12 mouse cellular contexts compared by ENCODE assay signal in the genomic region with DNA sequence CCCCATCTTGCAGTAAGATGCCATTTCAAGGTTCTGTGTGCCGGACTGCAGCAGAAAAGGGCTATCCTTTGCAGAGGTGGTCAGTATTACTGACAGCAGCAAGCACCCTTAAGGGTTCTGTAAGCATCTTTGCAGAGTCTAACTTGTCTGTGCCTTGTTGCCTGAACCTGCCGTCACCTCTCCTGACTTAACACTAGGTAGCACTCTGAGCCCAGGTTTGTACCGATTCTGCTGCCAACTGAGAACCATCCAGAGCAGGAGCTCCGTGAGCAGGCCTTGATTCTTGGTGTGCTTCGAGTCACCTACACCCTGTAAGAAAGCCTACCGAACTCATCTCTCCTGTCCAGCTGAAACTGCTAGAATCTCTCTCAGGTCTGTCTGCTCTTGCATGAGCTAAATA. TPM values are rescaled to one million over a fixed set of nuclear protein-coding genes. Genes with fewer than 3 reads are reported as not detected.
A peak's percentile ranks its signal among the peaks of the same experiment; 100 is the strongest.
DNase-seq lines count a peak whose midpoint lies in the region; ATAC-seq and TF ChIP-seq lines count a peak whose summit lies in the region.
"Had no signal": no experiment of that assay in that cellular context is flagged by ENCODE, and none has a peak within 500 bp of the region (broad histone marks: within the 10 kb centered on the region; RNA-seq: fewer than 3 reads in every experiment).

No protein-coding gene starts in this region.

- peak; percentile 17 for DNase-seq in embryo, embryonic 10.5 days (ENCODE audit: low spot score)
- DNase-seq in embryo, embryonic 11 days = no peak
- peak; percentile 11 for DNase-seq in lung, embryonic 14.5 days
- no peak for DNase-seq in lung, postnatal 14 days
- DNase-seq in cerebellum, adult 9-10 months = peak; percentile 84
- peak; percentile 14 to 32 for DNase-seq in kidney, postnatal 4 days
- no peak for DNase-seq in adrenal gland, postnatal 36 days
- DNase-seq in spleen, postnatal 14 days (ENCODE audit: low spot score in 2 of 2) = no peak
- DNase-seq: right cerebral cortex, postnatal 25 days had no signal

- no peak overlapping the region for H3K4me3 ChIP-seq in lung, embryonic 14.5 days (ENCODE audit: low read depth, low read length)
- H3K4me3 ChIP-seq: embryonic facial prominence, embryonic 15.5 days; lung, embryonic 15.5 days had no signal

- H3K36me3 ChIP-seq in lung, embryonic 14.5 days (ENCODE audit: insufficient read depth) = no peaks in the 10 kb centered on the region
- H3K36me3 ChIP-seq: embryonic facial prominence, embryonic 15.5 days; lung, embryonic 15.5 days had no signal

- TF ChIP-seq CTCF in lung, embryonic 14.5 days (IDR thresholded peaks at IDR 0.05; ENCODE audit: low read depth) = no peak

- H3K9ac ChIP-seq in lung, embryonic 14.5 days = no peak overlapping the region
- H3K9ac ChIP-seq: embryonic facial prominence, embryonic 15.5 days; lung, embryonic 15.5 days had no signal

- no peak overlapping the region for H3K4me2 ChIP-seq in lung, embryonic 14.5 days
- H3K4me2 ChIP-seq: embryonic facial prominence, embryonic 15.5 days; heart, embryonic 11.5 days; lung, embryonic 15.5 days had no signal

- H3K27ac ChIP-seq in lung, embryonic 14.5 days (ENCODE audit: low read depth) = no peak overlapping the region
- H3K27ac ChIP-seq: embryonic facial prominence, embryonic 15.5 days; lung, embryonic 15.5 days had no signal

- H3K9me3 ChIP-seq in lung, embryonic 14.5 days (ENCODE audit: low read depth, low read length) = no peaks in the 10 kb centered on the region
- H3K9me3 ChIP-seq: embryonic facial prominence, embryonic 15.5 days; lung, embryonic 15.5 days had no signal

- WGBS in lung, embryonic 14.5 days = 54% methylated on average over 6 of the region's 6 CpGs

- H3K27me3 ChIP-seq in lung, embryonic 14.5 days (ENCODE audit: insufficient read depth, low read length) = no peaks in the 10 kb centered on the region
- H3K27me3 ChIP-seq: embryonic facial prominence, embryonic 15.5 days; lung, embryonic 15.5 days had no signal

- no peaks in the 10 kb centered on the region for H3K4me1 ChIP-seq in lung, embryonic 14.5 days (ENCODE audit: insufficient read depth)
- H3K4me1 ChIP-seq: embryonic facial prominence, embryonic 15.5 days; lung, embryonic 15.5 days had no signal

- no peak for ATAC-seq in lung, embryonic 14.5 days (ENCODE audit: insufficient read depth)

RNA-seq across cellular contexts. Expression of a gene that starts 22.8 kb away (rescaled TPM):
- 62.3 and 65.9 TPM in 2 replicates for polyA plus RNA-seq in lung, embryonic 14.5 days (2014; fragmentation: Nextera tagmentation; extraction: Ambion mirVana)
- 10 to 100 TPM; 35.8 to 36.8 TPM for total RNA-seq in adrenal gland, postnatal 36 days (2021)

Comparison
In these comparisons a context has a peak if more than half of its experiments do, and no peak if none do; other contexts are left out.
1. DNase-seq: peak in embryo, embryonic 10.5 days (single experiment), lung, embryonic 14.5 days (single experiment), cerebellum, adult 9-10 months (single experiment) and kidney, postnatal 4 days (2 of 2); none in embryo, embryonic 11 days (single experiment), lung, postnatal 14 days (single experiment), adrenal gland, postnatal 36 days (0 of 2) and spleen, postnatal 14 days (0 of 2).